ENCODE assay signal across 8 mouse cellular contexts in the genomic region with DNA sequence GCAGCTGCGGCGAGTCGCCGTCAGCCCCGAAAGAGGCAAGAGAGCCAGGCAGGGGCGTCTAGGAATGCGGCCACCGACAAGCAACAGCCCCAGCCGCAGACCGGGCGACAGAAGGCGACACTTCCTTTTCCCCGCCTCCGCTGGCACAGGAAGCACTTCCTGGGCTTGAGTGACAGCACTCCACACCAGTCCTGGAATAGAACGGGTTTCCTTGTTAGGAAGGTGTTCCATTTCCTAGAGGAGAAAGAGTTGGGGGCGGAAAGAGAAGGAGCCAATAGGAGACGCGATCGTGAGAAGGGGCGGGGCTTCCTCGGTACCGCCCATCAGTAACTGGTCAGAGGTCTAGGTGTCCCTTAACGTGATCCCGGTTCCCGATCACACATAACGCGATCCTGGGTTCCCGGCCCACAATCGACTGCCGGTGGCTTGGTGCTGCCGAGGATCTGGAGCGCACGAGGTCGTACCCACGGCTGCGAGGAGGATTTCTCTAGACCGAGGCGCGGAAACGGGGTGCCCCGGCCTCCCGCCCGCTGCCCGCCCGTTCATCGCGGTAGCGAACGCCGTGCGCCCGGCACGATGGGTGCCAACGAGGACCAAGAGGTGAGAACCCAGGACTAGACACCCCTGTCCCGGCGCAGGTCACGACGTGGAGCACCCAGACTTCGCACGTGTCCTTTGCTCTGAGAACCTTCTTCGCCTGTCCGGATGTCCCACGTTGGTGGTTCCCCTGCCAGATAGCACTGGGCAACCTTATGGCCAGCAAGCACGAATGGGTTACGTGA. TPM values are rescaled to one million over a fixed set of nuclear protein-coding genes. Genes with fewer than 3 reads are reported as not detected.
DNase-seq lines count a peak whose midpoint lies in the region; ATAC-seq and TF ChIP-seq lines count a peak whose summit lies in the region.

A gene (minus strand): TSS at position 127 of the 782 bp plus-strand sequence.
A gene (plus strand): TSS at position 321 of the 782 bp plus-strand sequence.

- H3K9ac ChIP-seq in lung, postnatal 0 days (replicated peaks; ENCODE audit: low read depth), result peak within 1 kb of the TSS; percentile 90

- TF ChIP-seq EP300 in lung, postnatal 0 days (IDR thresholded peaks at IDR 0.05), result peak; percentile 3; the same call in 1 of the 2 replicates

- no peak for TF ChIP-seq CTCF in lung, postnatal 0 days (IDR thresholded peaks at IDR 0.05)

- peak; percentile 99 for DNase-seq in MN1 (ENCODE audit: low spot score)
- peak; percentile 99 for DNase-seq in cerebellum, adult 9-10 months
- DNase-seq in hindbrain, embryonic 10.5 days (ENCODE audit: low spot score), result peak; percentile 95
- peak; percentile 98 for DNase-seq in layer of hippocampus, adult 9-11 months
- peak; percentile 100 for DNase-seq in lung, postnatal 0 days (ENCODE audit: low spot score)
- peak; percentile 94 for DNase-seq in ovary, postnatal 14 days (ENCODE audit: low spot score)
- peak; percentile 92 for DNase-seq in thymus, postnatal 14 days

- H3K4me1 ChIP-seq in hindbrain, embryonic 10.5 days (replicated peaks), result peaks cover 41% of the 10 kb centered on the region
- H3K4me1 ChIP-seq in lung, postnatal 0 days (ENCODE audit: insufficient read depth, low read depth, low read length), result peaks cover 11% of the 10 kb centered on the region; the same call in 1 of the 2 replicates

- H3K27me3 ChIP-seq in hindbrain, embryonic 10.5 days (ENCODE audit: insufficient read depth, poor library complexity, severe bottlenecking), result no peaks in the 10 kb centered on the region
- no peaks in the 10 kb centered on the region for H3K27me3 ChIP-seq in lung, postnatal 0 days (replicated peaks; ENCODE audit: insufficient read depth, low read length)

- under 1% methylated on average over 65 of the region's 65 CpGs for WGBS in hindbrain, embryonic 10.5 days
- WGBS in lung, postnatal 0 days, result 1% methylated on average over 65 of the region's 65 CpGs

- H3K4me3 ChIP-seq in hindbrain, embryonic 10.5 days, result peak within 1 kb of the TSS; percentile 95
- H3K4me3 ChIP-seq in lung, postnatal 0 days (ENCODE audit: low read depth, low read length), result peak within 1 kb of the TSS; percentile 82

- peak within 1 kb of the TSS; percentile 94 for H3K27ac ChIP-seq in hindbrain, embryonic 10.5 days
- H3K27ac ChIP-seq in lung, postnatal 0 days (ENCODE audit: low read length), result peak within 1 kb of the TSS; percentile 92

- peak; percentile 100 for ATAC-seq in frontal cortex, adult (ENCODE audit: low TSS enrichment)
- peak; percentile 100 for ATAC-seq in lung, postnatal 0 days

- peaks cover 29% of the 10 kb centered on the region for H3K36me3 ChIP-seq in hindbrain, embryonic 10.5 days
- no peaks in the 10 kb centered on the region for H3K36me3 ChIP-seq in lung, postnatal 0 days (ENCODE audit: insufficient read depth, low read length)

- peak within 1 kb of the TSS; percentile 92 for H3K4me2 ChIP-seq in lung, postnatal 0 days (replicated peaks; ENCODE audit: low read depth, low read length)

- H3K9me3 ChIP-seq in hindbrain, embryonic 10.5 days, result no peaks in the 10 kb centered on the region
- H3K9me3 ChIP-seq in lung, postnatal 0 days (ENCODE audit: low read length), result no peaks in the 10 kb centered on the region

RNA-seq across cellular contexts. Expression of the first gene that starts in this region (rescaled TPM):
- 34.7 and 39.0 TPM in 2 replicates for polyA plus RNA-seq in hindbrain, embryonic 10.5 days (2016; fragmentation: Nextera tagmentation; extraction: Ambion mirVana)
- polyA plus RNA-seq in lung, postnatal 0 days (2015; fragmentation: Nextera tagmentation; extraction: Ambion mirVana), result 17.8 and 18.0 TPM in 2 replicates

RNA-seq across cellular contexts. Expression of the second gene that starts in this region (rescaled TPM):
- polyA plus RNA-seq in hindbrain, embryonic 10.5 days (2016; fragmentation: Nextera tagmentation; extraction: Ambion mirVana), result 43.8 and 48.6 TPM in 2 replicates
- 27.2 and 31.1 TPM in 2 replicates for polyA plus RNA-seq in lung, postnatal 0 days (2015; fragmentation: Nextera tagmentation; extraction: Ambion mirVana)

Comparison
In these comparisons a context has a peak if more than half of its experiments do, and no peak if none do; other contexts are left out.
1. Peak in every context shown above with its lines: DNase-seq, ATAC-seq, H3K4me3 ChIP-seq and H3K27ac ChIP-seq.